Mouse (Mus musculus) neural tube, embryonic 11.5 days (tissue): ENCODE measurements around the gene Ptp4a2. TPM values are rescaled to one million over a fixed set of nuclear protein-coding genes. Genes with fewer than 3 reads are reported as not detected.
"Not testable (repeated sequence)": the region's sequence is repeated elsewhere in the genome, so short reads cannot be mapped to it uniquely, and the experiment has no call there.

Source experiments
- ATAC-seq: fragments of 200-750 bp; cut with Nextera tagmentation; 2 replicates; pipeline ENCODE4 v1.8.0; 2017; ENCODE audit warnings: moderate number of reproducible peaks, mild to moderate bottlenecking, moderate TSS enrichment, moderate library complexity; ENCODE audit not compliant: insufficient read depth, low FRiP score, low TSS enrichment
- DNase-seq: peaks from one replicate; pipeline ENCODE4 v3.0.0-alpha.2; 2015; ENCODE audit warnings: low spot score
- H3K27ac ChIP-seq: fragments of 300-500 bp; sonication (generic); 2 replicates; pipeline ENCODE4 v1.5.1; 2014; ENCODE audit warnings: low read depth, mild to moderate bottlenecking, low read length
- H3K27me3 ChIP-seq: fragments of 300-500 bp; sonication (generic); 2 replicates; pipeline ENCODE4 v1.6.1; 2014; ENCODE audit warnings: mild to moderate bottlenecking, low read length, mixed read lengths; ENCODE audit not compliant: control insufficient read depth, insufficient read depth
- H3K36me3 ChIP-seq: fragments of 300-500 bp; sonication (generic); 2 replicates; pipeline ENCODE4 v1.6.1; 2014; ENCODE audit warnings: mild to moderate bottlenecking, low read length, moderate library complexity, mixed read lengths; ENCODE audit not compliant: control insufficient read depth, insufficient read depth
- H3K4me1 ChIP-seq: fragments of 300-500 bp; sonication (generic); 2 replicates; pipeline ENCODE4 v1.6.1; 2014; ENCODE audit warnings: low read length, mixed read lengths; ENCODE audit not compliant: control insufficient read depth, insufficient read depth
- H3K4me2 ChIP-seq: fragments of 300-500 bp; sonication (generic); 2 replicates; pipeline ENCODE4 v1.6.1; 2014; ENCODE audit warnings: low read depth, mild to moderate bottlenecking, moderate library complexity
- H3K4me3 ChIP-seq: fragments of 300-500 bp; sonication (generic); 2 replicates; pipeline ENCODE4 v1.5.1; 2014; ENCODE audit warnings: low read depth, low read length
- H3K9ac ChIP-seq: fragments of 300-500 bp; sonication (generic); 2 replicates; pipeline ENCODE4 v1.6.1; 2014; ENCODE audit warnings: mild to moderate bottlenecking, low read length
- H3K9me3 ChIP-seq: fragments of 300-500 bp; sonication (generic); 2 replicates; pipeline ENCODE4 v1.6.1; 2016; ENCODE audit warnings: low read length; ENCODE audit not compliant: control insufficient read depth
- WGBS: fragments of 180-500 bp; shearing (Covaris S2); extraction: QIAGEN DNeasy Blood & Tissue Kit; methylation state at CpG from one replicate; pipeline ENCODE4 v1.1.7; 2014; 5-methylcytosine and 5-hydroxymethylcytosine counted together
- microRNA-seq: library from miRNA; unstranded; fragments of <30 nt; microRNA quantifications from one replicate; pipeline ENCODE4, GENCODE M21; 2016
- polyA plus RNA-seq: library from polyadenylated mRNA; unstranded; fragments of >200 nt; fragmentation: Nextera tagmentation; extraction: Ambion mirVana; gene quantifications from 2 replicates; pipeline ENCODE4 v1.2.1, GENCODE M21; 2014

Gene Ptp4a2
- polyA plus RNA-seq, 1 experiment from 2014 or later, result 316 TPM

DNA sequence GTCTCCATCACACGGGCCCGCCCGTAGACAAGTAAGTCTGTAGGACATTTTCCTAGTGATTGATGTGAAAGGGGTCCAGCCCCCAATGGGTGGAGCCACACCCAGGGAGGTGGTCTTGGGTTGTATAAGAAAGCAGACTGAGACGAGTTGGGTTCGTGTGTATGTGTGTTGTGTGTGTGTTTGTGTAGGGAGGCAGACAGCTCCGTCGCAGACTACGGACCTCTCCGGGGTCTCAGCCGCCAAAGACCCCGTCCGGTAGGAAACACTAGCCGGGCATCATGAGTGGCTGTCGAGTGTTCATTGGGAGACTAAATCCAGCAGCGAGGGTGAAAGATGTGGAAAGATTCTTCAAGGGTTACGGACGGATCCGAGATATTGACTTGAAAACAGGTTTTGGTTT is 87.8 kb downstream of the Ptp4a2 start:
- WGBS, result 95% methylated on average over 18 of the region's 18 CpGs
- H3K9me3 ChIP-seq, H3K27me3 ChIP-seq, H3K4me3 ChIP-seq, H3K4me1 ChIP-seq, H3K9ac ChIP-seq, DNase-seq, ATAC-seq, H3K27ac ChIP-seq, H3K36me3 ChIP-seq, H3K4me2 ChIP-seq: not testable (repeated sequence)

Small RNA genes lying within 50 kb of the gene (microRNA-seq; reads per million reads assigned to microRNA genes)
- not detected for gene Gm28017

Other genes with a start within 250 kb of the Ptp4a2 start
- gene Lck, start 237.6 kb upstream of the Ptp4a2 start, polyA plus RNA-seq, result 6.3 and 7.0 TPM in 2 replicates
- gene Fam167b, start 232.7 kb upstream of the Ptp4a2 start, polyA plus RNA-seq, result 1.1 and 1.3 TPM in 2 replicates
- 274 and 291 TPM in 2 replicates for gene Eif3i, start 210.6 kb upstream of the Ptp4a2 start, polyA plus RNA-seq
- gene Tmem234, start 210.6 kb upstream of the Ptp4a2 start, polyA plus RNA-seq, result 187 and 192 TPM in 2 replicates
- gene Dcdc2b, start 197.0 kb upstream of the Ptp4a2 start, polyA plus RNA-seq, result 2.6 and 4.5 TPM in 2 replicates
- gene Iqcc, start 192.1 kb upstream of the Ptp4a2 start, polyA plus RNA-seq, result 25.7 and 30.2 TPM in 2 replicates
- 65.9 and 69.4 TPM in 2 replicates for gene Ccdc28b, start 187.3 kb upstream of the Ptp4a2 start, polyA plus RNA-seq
- gene Txlna, start 170.2 kb upstream of the Ptp4a2 start, polyA plus RNA-seq, result 104 and 108 TPM in 2 replicates
- gene Kpna6, start 138.5 kb upstream of the Ptp4a2 start, polyA plus RNA-seq, result 14.0 and 15.7 TPM in 2 replicates
- gene Tmem39b, start 114.4 kb upstream of the Ptp4a2 start, polyA plus RNA-seq, result 32.4 and 34.1 TPM in 2 replicates
- 183 and 195 TPM in 2 replicates for gene Khdrbs1, start 68.9 kb upstream of the Ptp4a2 start, polyA plus RNA-seq
- gene Spocd1, start 118.0 kb downstream of the Ptp4a2 start, polyA plus RNA-seq, result not detected in 2 replicates
- gene Adgrb2, start 173.7 kb downstream of the Ptp4a2 start, polyA plus RNA-seq, result 2.5 and 2.8 TPM in 2 replicates
- gene Col16a1, start 236.6 kb downstream of the Ptp4a2 start, polyA plus RNA-seq, result 3.7 and 5.2 TPM in 2 replicates